Mouse (Mus musculus): ENCODE results near the gene Shq1. TPM values are rescaled to one million over a fixed set of nuclear protein-coding genes. Genes with fewer than 3 reads are reported as not detected.

Gene Shq1
- polyA plus RNA-seq, 1 experiment from 2014 or later: 9.2 TPM

- ATAC-seq (replicated peaks): no peak
- H3K27me3 ChIP-seq (replicated peaks): no peaks in the 10 kb centered on the region
- WGBS: 86% methylated on average over 3 of the region's 3 CpGs
Measured at GRCm38 (mm10) chr6:100620411-100620810, 50.5 kb downstream of the Shq1 start.

GRCm38 (mm10) chr6:100619309-100619708, 51.6 kb downstream of the Shq1 start:
- WGBS: 92% methylated on average over 7 of the region's 7 CpGs
- Histone ChIP-seq H3K4me1 (peaks cover under 1% of the 10 kb centered on the region; the same call in 1 of the 2 replicates), H3K27me3 (replicated peaks) (no peaks in the 10 kb centered on the region), H3K4me3 (no peak overlapping the region), H3K36me3 (replicated peaks) (no peaks in the 10 kb centered on the region), H3K9me3 (no peaks in the 10 kb centered on the region), H3K4me2 (no peak overlapping the region), H3K9ac (no peak overlapping the region), H3K27ac (no peak overlapping the region)
- ATAC-seq (replicated peaks): no peak

More at GRCm38 (mm10) chr6:100620411-100620810, 50.5 kb downstream of the Shq1 start:
- H3K4me1 ChIP-seq: no peaks in the 10 kb centered on the region
- no peaks in the 10 kb centered on the region for H3K9me3 ChIP-seq
- H3K9ac ChIP-seq: no peak overlapping the region
- no peaks in the 10 kb centered on the region for H3K36me3 ChIP-seq (replicated peaks)
- H3K4me2 ChIP-seq: no peak overlapping the region
- no peak overlapping the region for H3K4me3 ChIP-seq
- no peak overlapping the region for H3K27ac ChIP-seq

GRCm38 (mm10) chr6:100616133-100616532, 54.8 kb downstream of the Shq1 start:
- Histone ChIP-seq H3K9me3 (no peaks in the 10 kb centered on the region), H3K27ac (no peak overlapping the region), H3K9ac (no peak overlapping the region), H3K4me3 (no peak overlapping the region), H3K4me2 (no peak overlapping the region), H3K36me3 (replicated peaks) (no peaks in the 10 kb centered on the region), H3K27me3 (replicated peaks) (no peaks in the 10 kb centered on the region), H3K4me1 (peaks cover 12% of the 10 kb centered on the region)
- no peak for ATAC-seq (replicated peaks)
- 93% methylated on average over 4 of the region's 4 CpGs for WGBS

- no peak for ATAC-seq (replicated peaks)
- H3K36me3 ChIP-seq (replicated peaks): no peaks in the 10 kb centered on the region
Measured at GRCm38 (mm10) chr6:100613593-100614267, 57.2 kb downstream of the Shq1 start.

GRCm38 (mm10) chr6:100610897-100611575, 59.9 kb downstream of the Shq1 start:
- ATAC-seq (replicated peaks): no peak
- WGBS: 88% methylated on average over 7 of the region's 7 CpGs
- no peak overlapping the region for H3K4me3 ChIP-seq
- no peak overlapping the region for H3K9ac ChIP-seq
- no peaks in the 10 kb centered on the region for H3K27me3 ChIP-seq (replicated peaks)
- H3K27ac ChIP-seq: no peak overlapping the region
- H3K4me1 ChIP-seq: peaks cover 12% of the 10 kb centered on the region
- H3K4me2 ChIP-seq: no peak overlapping the region
- H3K9me3 ChIP-seq: no peaks in the 10 kb centered on the region
- H3K36me3 ChIP-seq (replicated peaks): no peaks in the 10 kb centered on the region

More at GRCm38 (mm10) chr6:100613593-100614267, 57.2 kb downstream of the Shq1 start:
- H3K27ac ChIP-seq: no peak overlapping the region
- H3K4me3 ChIP-seq: no peak overlapping the region
- 46% methylated on average over 6 of the region's 6 CpGs for WGBS
- no peaks in the 10 kb centered on the region for H3K9me3 ChIP-seq
- no peak overlapping the region for H3K4me2 ChIP-seq
- no peak overlapping the region for H3K9ac ChIP-seq
- H3K4me1 ChIP-seq: peaks cover 12% of the 10 kb centered on the region
- H3K27me3 ChIP-seq (replicated peaks): no peaks in the 10 kb centered on the region

- Histone ChIP-seq H3K4me2 (no peak overlapping the region), H3K36me3 (replicated peaks) (no peaks in the 10 kb centered on the region), H3K9me3 (no peaks in the 10 kb centered on the region), H3K9ac (no peak overlapping the region), H3K4me1 (peaks cover 12% of the 10 kb centered on the region), H3K4me3 (no peak overlapping the region), H3K27ac (no peak overlapping the region), H3K27me3 (replicated peaks) (no peaks in the 10 kb centered on the region)
- WGBS: 73% methylated on average over 8 of the region's 8 CpGs
- ATAC-seq (replicated peaks): no peak
Measured at GRCm38 (mm10) chr6:100610182-100610581, 60.8 kb downstream of the Shq1 start.

GRCm38 (mm10) chr6:100609256-100609655, 61.7 kb downstream of the Shq1 start:
- H3K36me3 ChIP-seq (replicated peaks): no peaks in the 10 kb centered on the region
- no peak overlapping the region for H3K4me2 ChIP-seq
- WGBS: 65% methylated on average over 3 of the region's 3 CpGs
- H3K4me1 ChIP-seq: peaks cover 11% of the 10 kb centered on the region
- no peak for ATAC-seq (replicated peaks)
- H3K9ac ChIP-seq: no peak overlapping the region
- H3K4me3 ChIP-seq: no peak overlapping the region
- H3K27me3 ChIP-seq (replicated peaks): no peaks in the 10 kb centered on the region
- H3K27ac ChIP-seq: no peak overlapping the region
- no peaks in the 10 kb centered on the region for H3K9me3 ChIP-seq

- no peak overlapping the region for H3K27ac ChIP-seq
- no peak for ATAC-seq (replicated peaks)
- 94% methylated on average over 3 of the region's 3 CpGs for WGBS
Measured at GRCm38 (mm10) chr6:100608429-100608828, 62.5 kb downstream of the Shq1 start.

GRCm38 (mm10) chr6:100606805-100607204, 64.2 kb downstream of the Shq1 start:
- no peaks in the 10 kb centered on the region for H3K36me3 ChIP-seq (replicated peaks)
- no peak overlapping the region for H3K27ac ChIP-seq
- H3K4me1 ChIP-seq: no peaks in the 10 kb centered on the region
- H3K9ac ChIP-seq: no peak overlapping the region
- no peak for ATAC-seq (replicated peaks)
- WGBS: 78% methylated on average over 4 of the region's 4 CpGs
- no peak overlapping the region for H3K4me3 ChIP-seq
- H3K9me3 ChIP-seq: no peaks in the 10 kb centered on the region
- no peaks in the 10 kb centered on the region for H3K27me3 ChIP-seq (replicated peaks)
- H3K4me2 ChIP-seq: no peak overlapping the region

More at GRCm38 (mm10) chr6:100608429-100608828, 62.5 kb downstream of the Shq1 start:
- Histone ChIP-seq H3K9me3 (no peaks in the 10 kb centered on the region), H3K4me3 (no peak overlapping the region), H3K4me1 (peaks cover 5% of the 10 kb centered on the region), H3K4me2 (no peak overlapping the region), H3K36me3 (replicated peaks) (no peaks in the 10 kb centered on the region), H3K27me3 (replicated peaks) (no peaks in the 10 kb centered on the region), H3K9ac (no peak overlapping the region)

- no peak overlapping the region for H3K27ac ChIP-seq
- no peaks in the 10 kb centered on the region; the same call in 1 of the 2 replicates for H3K27me3 ChIP-seq (replicated peaks)
- ATAC-seq (replicated peaks): no peak
- WGBS: 60% methylated on average over 6 of the region's 6 CpGs
- H3K4me3 ChIP-seq: no peak overlapping the region
- H3K9ac ChIP-seq: no peak overlapping the region
- no peaks in the 10 kb centered on the region for H3K4me1 ChIP-seq
- H3K9me3 ChIP-seq: no peaks in the 10 kb centered on the region
- H3K36me3 ChIP-seq (replicated peaks): no peaks in the 10 kb centered on the region
- H3K4me2 ChIP-seq: no peak overlapping the region
Measured at GRCm38 (mm10) chr6:100603702-100604101, 67.3 kb downstream of the Shq1 start.

GRCm38 (mm10) chr6:100601634-100602033, 69.3 kb downstream of the Shq1 start:
- Histone ChIP-seq H3K4me2 (no peak overlapping the region), H3K36me3 (replicated peaks) (no peaks in the 10 kb centered on the region), H3K9ac (no peak overlapping the region), H3K4me1 (no peaks in the 10 kb centered on the region), H3K27me3 (replicated peaks) (no peaks in the 10 kb centered on the region; the same call in 1 of the 2 replicates), H3K4me3 (no peak overlapping the region), H3K9me3 (no peaks in the 10 kb centered on the region), H3K27ac (no peak overlapping the region)
- WGBS: 84% methylated on average over 6 of the region's 6 CpGs
- no peak for ATAC-seq (replicated peaks)

GRCm38 (mm10) chr6:100593857-100594256, 77.1 kb downstream of the Shq1 start:
- H3K9me3 ChIP-seq: no peaks in the 10 kb centered on the region
- WGBS: 39% methylated on average over 8 of the region's 8 CpGs
- H3K27ac ChIP-seq: no peak overlapping the region
- H3K36me3 ChIP-seq (replicated peaks): no peaks in the 10 kb centered on the region
- H3K9ac ChIP-seq: no peak overlapping the region
- no peak overlapping the region for H3K4me2 ChIP-seq
- H3K4me3 ChIP-seq: no peak overlapping the region
- ATAC-seq (replicated peaks): no peak
- no peaks in the 10 kb centered on the region; the same call in 1 of the 2 replicates for H3K27me3 ChIP-seq (replicated peaks)
- no peaks in the 10 kb centered on the region for H3K4me1 ChIP-seq
